Mouse (Mus musculus): ENCODE results near the gene Sde2. TPM values are rescaled to one million over a fixed set of nuclear protein-coding genes. Genes with fewer than 3 reads are reported as not detected.
"Not testable (repeated sequence)": the region's sequence is repeated elsewhere in the genome, so short reads cannot be mapped to it uniquely, and the experiment has no call there.

Gene Sde2
- polyA plus RNA-seq, 1 experiment from 2014 or later, result 44.1 TPM

DNA sequence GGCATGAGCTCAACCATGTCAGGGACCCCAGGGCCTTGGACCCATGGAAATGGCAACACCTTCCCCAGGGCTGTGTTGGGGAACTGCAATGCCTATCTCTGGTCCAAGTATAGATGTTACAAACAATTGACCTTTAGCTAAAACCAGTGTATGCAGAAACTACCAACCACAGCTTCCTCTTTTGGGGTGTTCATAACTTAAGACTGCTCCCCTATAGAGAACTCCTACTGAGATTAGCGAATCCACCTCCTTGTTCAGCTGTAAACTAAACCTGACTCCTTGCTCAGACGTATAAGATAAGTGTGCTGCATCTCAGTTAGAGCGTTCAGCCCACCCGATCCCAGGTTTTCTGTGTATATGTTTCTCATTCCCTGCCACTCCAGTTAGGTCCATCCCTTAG is 24.3 kb upstream of the Sde2 start:
- no peaks in the 10 kb centered on the region for H3K36me3 ChIP-seq (ENCODE audit: control insufficient read depth, insufficient read depth, low read length)
- ATAC-seq (ENCODE audit: insufficient number of reproducible peaks, low FRiP score, low TSS enrichment, low read depth) (no peak), DNase-seq (ENCODE audit: low spot score) (no peak)
- 91% methylated on average over 4 of the region's 4 CpGs for WGBS
- H3K4me2 ChIP-seq (ENCODE audit: low read depth, severe bottlenecking), result no peak overlapping the region
- H3K27me3 ChIP-seq (ENCODE audit: control insufficient read depth, insufficient read depth, low read length), result no peaks in the 10 kb centered on the region
- no peaks in the 10 kb centered on the region for H3K4me1 ChIP-seq (ENCODE audit: control insufficient read depth, insufficient read depth, low read length)
- H3K4me3 ChIP-seq (ENCODE audit: low read depth, low read length), result no peak overlapping the region
- no peak overlapping the region for H3K27ac ChIP-seq (replicated peaks; ENCODE audit: low read depth, low read length)
- no peak overlapping the region for H3K9ac ChIP-seq (ENCODE audit: low read length)
- H3K9me3 ChIP-seq (ENCODE audit: control insufficient read depth, low read length), result no peaks in the 10 kb centered on the region

DNA sequence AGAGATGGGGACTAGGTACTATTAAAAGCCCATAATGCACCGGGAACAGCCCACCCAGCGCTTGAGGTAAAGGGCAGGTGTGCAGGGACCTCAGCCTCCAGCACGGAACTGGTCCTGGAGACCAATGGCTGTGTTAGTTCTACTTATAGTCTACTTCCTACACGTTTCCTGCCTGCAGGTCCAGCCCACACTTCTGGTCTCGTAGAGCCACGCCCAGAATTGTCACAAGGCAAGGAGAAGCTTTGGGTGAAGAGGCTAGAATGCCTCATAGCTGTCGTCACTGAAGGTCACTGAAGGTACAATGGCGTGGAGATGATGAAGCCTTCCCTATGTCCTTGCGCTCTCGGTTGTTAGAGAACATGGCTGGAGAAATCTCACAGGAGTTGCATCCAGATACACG is 21.2 kb upstream of the Sde2 start:
- Histone ChIP-seq H3K36me3 (ENCODE audit: control insufficient read depth, insufficient read depth, low read length) (no peaks in the 10 kb centered on the region), H3K4me1 (ENCODE audit: control insufficient read depth, insufficient read depth, low read length) (no peaks in the 10 kb centered on the region), H3K4me3 (ENCODE audit: low read depth, low read length) (no peak overlapping the region), H3K4me2 (ENCODE audit: low read depth, severe bottlenecking) (no peak overlapping the region), H3K27me3 (ENCODE audit: control insufficient read depth, insufficient read depth, low read length) (no peaks in the 10 kb centered on the region), H3K9ac (ENCODE audit: low read length) (no peak overlapping the region), H3K27ac (replicated peaks; ENCODE audit: low read depth, low read length) (no peak overlapping the region), H3K9me3 (ENCODE audit: control insufficient read depth, low read length) (no peaks in the 10 kb centered on the region)
- 81% methylated on average over 11 of the region's 11 CpGs for WGBS
- DNase-seq (ENCODE audit: low spot score) (no peak), ATAC-seq (ENCODE audit: insufficient number of reproducible peaks, low FRiP score, low TSS enrichment, low read depth) (no peak)

DNA sequence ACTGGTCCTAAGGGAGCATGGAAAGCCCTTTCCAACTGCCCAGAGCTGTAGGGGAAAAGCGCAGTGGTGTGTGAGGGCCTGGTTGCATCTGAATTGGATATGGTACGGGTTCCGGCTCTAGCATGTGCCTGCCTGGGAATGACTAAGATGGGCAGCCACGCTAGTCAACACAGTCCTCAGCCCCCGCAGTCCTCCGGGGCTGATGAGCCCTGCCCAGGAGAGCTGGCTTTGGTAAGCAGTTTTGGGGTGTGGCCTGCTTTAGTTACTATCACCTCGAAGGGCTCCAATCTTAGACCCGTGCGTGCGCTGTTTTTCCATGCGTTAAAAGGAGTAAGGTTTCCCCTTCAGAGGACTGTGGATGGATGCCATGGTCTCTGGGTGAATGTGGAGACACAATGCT is 20.8 kb upstream of the Sde2 start:
- no peak overlapping the region for H3K4me2 ChIP-seq (ENCODE audit: low read depth, severe bottlenecking)
- H3K27me3 ChIP-seq (ENCODE audit: control insufficient read depth, insufficient read depth, low read length), result no peaks in the 10 kb centered on the region
- no peak for ATAC-seq (ENCODE audit: insufficient number of reproducible peaks, low FRiP score, low TSS enrichment, low read depth)

DNA sequence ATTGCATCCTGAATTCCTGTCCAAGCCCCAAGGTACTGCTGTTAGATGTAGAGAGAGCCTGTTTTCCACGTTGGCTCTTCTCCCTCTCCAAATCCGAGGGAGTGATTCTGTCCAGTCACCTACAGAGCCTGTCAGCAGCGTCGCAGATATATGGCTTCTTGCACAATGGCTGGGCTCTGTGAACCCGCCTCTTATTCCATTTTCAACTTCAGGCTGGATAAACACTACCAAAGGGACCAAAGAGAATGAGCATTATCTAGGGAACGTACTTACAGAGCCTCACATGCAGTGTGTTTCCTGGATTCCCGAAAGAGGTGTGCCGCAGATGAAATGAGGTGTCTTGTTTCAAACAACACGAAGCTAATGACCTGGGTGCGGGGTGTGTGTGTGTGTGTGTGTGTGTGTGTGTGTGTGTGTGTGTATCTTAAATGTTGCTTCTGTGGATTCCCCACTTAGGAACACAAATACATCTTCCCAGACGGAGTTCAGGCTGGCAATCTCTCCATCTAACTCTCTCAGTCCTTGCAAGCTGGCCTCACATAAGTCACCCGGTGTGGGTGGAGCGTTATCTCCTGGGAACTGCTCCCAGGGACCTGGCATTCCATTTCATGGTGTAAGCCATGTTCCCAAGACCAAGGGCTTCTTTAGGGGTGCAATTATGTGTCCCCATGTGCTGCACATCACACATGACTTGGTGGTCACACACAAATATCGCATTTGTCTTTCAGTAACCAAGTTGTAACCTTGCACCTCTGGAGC is 20.2 kb upstream of the Sde2 start:
- Histone ChIP-seq H3K4me1 (ENCODE audit: control insufficient read depth, insufficient read depth, low read length) (no peaks in the 10 kb centered on the region), H3K9me3 (ENCODE audit: control insufficient read depth, low read length) (no peaks in the 10 kb centered on the region), H3K27me3 (ENCODE audit: control insufficient read depth, insufficient read depth, low read length) (no peaks in the 10 kb centered on the region), H3K27ac (replicated peaks; ENCODE audit: low read depth, low read length) (no peak overlapping the region), H3K4me3 (ENCODE audit: low read depth, low read length) (no peak overlapping the region), H3K9ac (ENCODE audit: low read length) (no peak overlapping the region), H3K36me3 (ENCODE audit: control insufficient read depth, insufficient read depth, low read length) (no peaks in the 10 kb centered on the region), H3K4me2 (ENCODE audit: low read depth, severe bottlenecking) (no peak overlapping the region)
- WGBS, result 45% methylated on average over 14 of the region's 14 CpGs
- DNase-seq (ENCODE audit: low spot score), result no peak
- ATAC-seq (ENCODE audit: insufficient number of reproducible peaks, low FRiP score, low TSS enrichment, low read depth), result no peak

More for the DNA sequence above, 20.8 kb upstream of the Sde2 start:
- no peaks in the 10 kb centered on the region for H3K4me1 ChIP-seq (ENCODE audit: control insufficient read depth, insufficient read depth, low read length)
- WGBS, result 83% methylated on average over 11 of the region's 11 CpGs
- no peak overlapping the region for H3K27ac ChIP-seq (replicated peaks; ENCODE audit: low read depth, low read length)
- no peaks in the 10 kb centered on the region for H3K9me3 ChIP-seq (ENCODE audit: control insufficient read depth, low read length)
- no peak for DNase-seq (ENCODE audit: low spot score)
- no peak overlapping the region for H3K4me3 ChIP-seq (ENCODE audit: low read depth, low read length)
- no peak overlapping the region for H3K9ac ChIP-seq (ENCODE audit: low read length)
- no peaks in the 10 kb centered on the region for H3K36me3 ChIP-seq (ENCODE audit: control insufficient read depth, insufficient read depth, low read length)

DNA sequence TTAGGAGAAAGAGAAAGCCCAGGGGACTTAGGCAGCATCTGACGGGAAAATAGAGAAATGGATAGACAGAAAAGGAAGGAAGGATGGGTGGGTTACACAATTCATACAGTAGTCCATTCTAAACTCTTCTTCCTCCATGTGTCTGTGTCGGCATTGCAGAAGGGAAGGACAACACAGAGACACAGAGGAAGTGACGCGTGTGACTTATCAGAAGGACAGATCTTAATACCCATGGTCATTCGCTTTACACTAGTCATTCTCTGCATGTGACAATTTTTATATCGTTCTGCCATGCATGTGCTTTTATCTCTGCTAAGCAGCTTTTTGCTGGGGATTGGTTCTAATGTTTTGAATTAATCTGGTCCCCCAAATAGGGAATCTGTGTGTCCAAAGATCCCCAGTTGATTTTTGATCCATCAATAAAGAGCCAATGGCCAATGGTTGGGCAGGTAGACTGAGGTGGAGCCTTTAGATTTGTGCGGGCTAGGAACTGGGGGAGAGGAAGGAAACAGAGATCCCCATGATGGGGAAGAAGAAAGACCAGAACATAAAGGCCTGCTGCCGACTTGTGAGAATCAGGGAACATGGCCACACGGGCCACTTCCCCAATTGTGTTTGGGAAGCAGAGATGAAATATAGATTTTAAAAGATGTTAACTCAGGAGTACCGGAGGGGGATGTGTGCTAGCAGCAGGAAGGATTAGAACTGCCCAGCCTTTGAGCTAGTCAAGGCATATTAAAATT is 15.5 kb upstream of the Sde2 start:
- H3K4me2 ChIP-seq (ENCODE audit: low read depth, severe bottlenecking), result no peak overlapping the region
- no peaks in the 10 kb centered on the region for H3K27me3 ChIP-seq (ENCODE audit: control insufficient read depth, insufficient read depth, low read length)
- H3K9me3 ChIP-seq (ENCODE audit: control insufficient read depth, low read length), result no peaks in the 10 kb centered on the region
- ATAC-seq (ENCODE audit: insufficient number of reproducible peaks, low FRiP score, low TSS enrichment, low read depth), result no peak
- no peaks in the 10 kb centered on the region for H3K4me1 ChIP-seq (ENCODE audit: control insufficient read depth, insufficient read depth, low read length)
- no peak overlapping the region for H3K9ac ChIP-seq (ENCODE audit: low read length)
- no peak for DNase-seq (ENCODE audit: low spot score)
- no peak overlapping the region for H3K27ac ChIP-seq (replicated peaks; ENCODE audit: low read depth, low read length)
- 87% methylated on average over 10 of the region's 10 CpGs for WGBS
- H3K36me3 ChIP-seq (ENCODE audit: control insufficient read depth, insufficient read depth, low read length), result no peaks in the 10 kb centered on the region
- H3K4me3 ChIP-seq (ENCODE audit: low read depth, low read length), result no peak overlapping the region

DNA sequence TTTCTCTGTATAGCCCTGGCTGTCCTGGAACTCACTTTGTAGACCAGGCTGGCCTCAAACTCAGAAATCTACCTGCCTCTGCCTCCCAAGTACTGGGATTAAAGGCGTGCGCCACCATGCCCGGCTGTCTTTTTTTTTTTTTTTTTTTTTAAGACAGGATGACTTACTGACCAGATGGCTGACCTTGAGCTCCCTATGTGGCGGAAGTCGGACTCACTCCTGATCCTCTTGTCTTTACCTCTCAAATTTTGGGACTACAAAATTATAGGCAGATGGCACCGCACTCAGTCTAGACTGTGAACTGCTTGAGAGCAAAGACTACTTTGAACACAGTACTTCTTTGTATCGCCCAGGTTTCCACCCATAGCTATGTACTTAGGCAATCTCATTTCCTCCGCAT is 14.5 kb upstream of the Sde2 start:
- not testable (repeated sequence) for H3K4me2 ChIP-seq (ENCODE audit: low read depth, severe bottlenecking); DNase-seq (ENCODE audit: low spot score); H3K27me3 ChIP-seq (ENCODE audit: control insufficient read depth, insufficient read depth, low read length); H3K9ac ChIP-seq (ENCODE audit: low read length); ATAC-seq (ENCODE audit: insufficient number of reproducible peaks, low FRiP score, low TSS enrichment, low read depth); H3K36me3 ChIP-seq (ENCODE audit: control insufficient read depth, insufficient read depth, low read length); H3K27ac ChIP-seq (replicated peaks; ENCODE audit: low read depth, low read length); H3K4me3 ChIP-seq (ENCODE audit: low read depth, low read length); H3K4me1 ChIP-seq (ENCODE audit: control insufficient read depth, insufficient read depth, low read length); H3K9me3 ChIP-seq (ENCODE audit: control insufficient read depth, low read length)
- WGBS, result 86% methylated on average over 5 of the region's 8 CpGs

DNA sequence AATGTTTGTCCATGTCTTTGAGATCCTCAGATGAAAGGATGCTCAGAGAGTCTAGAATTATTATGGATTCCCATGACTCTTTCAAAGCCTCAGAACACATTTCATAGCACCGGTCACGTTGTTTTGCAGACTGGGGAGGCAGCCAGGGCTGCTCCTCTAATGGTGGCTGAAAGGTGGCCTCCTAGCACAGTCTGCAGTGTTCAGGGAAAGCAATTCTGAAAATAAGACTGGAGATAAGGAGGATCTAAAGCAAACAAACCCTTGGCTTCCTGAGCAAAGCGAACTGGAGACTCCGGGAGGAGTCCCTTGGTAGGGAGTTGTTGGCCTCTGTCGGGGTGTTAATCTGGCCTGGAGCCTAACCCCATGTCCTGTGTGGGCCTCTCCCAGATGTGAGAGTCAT is 13.7 kb upstream of the Sde2 start:
- Histone ChIP-seq H3K36me3 (ENCODE audit: control insufficient read depth, insufficient read depth, low read length) (no peaks in the 10 kb centered on the region), H3K4me1 (ENCODE audit: control insufficient read depth, insufficient read depth, low read length) (no peaks in the 10 kb centered on the region), H3K4me2 (ENCODE audit: low read depth, severe bottlenecking) (no peak overlapping the region), H3K9ac (ENCODE audit: low read length) (no peak overlapping the region), H3K9me3 (ENCODE audit: control insufficient read depth, low read length) (no peaks in the 10 kb centered on the region), H3K27me3 (ENCODE audit: control insufficient read depth, insufficient read depth, low read length) (no peaks in the 10 kb centered on the region), H3K4me3 (ENCODE audit: low read depth, low read length) (no peak overlapping the region), H3K27ac (replicated peaks; ENCODE audit: low read depth, low read length) (no peak overlapping the region)
- no peak for DNase-seq (ENCODE audit: low spot score)
- ATAC-seq (ENCODE audit: insufficient number of reproducible peaks, low FRiP score, low TSS enrichment, low read depth), result no peak
- WGBS, result 88% methylated on average over 5 of the region's 5 CpGs

DNA sequence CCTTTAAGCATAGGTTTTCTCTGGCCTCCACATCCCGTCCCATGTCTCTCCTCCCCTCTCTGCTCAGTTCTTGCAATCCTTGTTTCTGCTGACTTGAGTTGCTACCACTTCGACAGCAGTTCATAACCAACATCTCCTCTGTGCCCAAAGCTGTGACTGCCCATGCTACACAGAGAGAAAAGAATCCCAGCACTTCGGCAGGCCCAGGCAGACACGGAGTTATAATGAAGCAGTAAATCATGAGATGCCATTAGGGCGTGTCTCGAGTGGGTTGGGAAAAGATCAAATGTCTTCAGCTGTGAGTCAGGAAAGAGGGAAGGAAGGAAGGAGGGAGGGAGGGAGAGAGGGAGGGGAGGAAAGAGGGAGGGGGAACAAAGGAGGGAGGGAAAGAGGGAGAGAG is 12.9 kb upstream of the Sde2 start:
- H3K27me3 ChIP-seq (ENCODE audit: control insufficient read depth, insufficient read depth, low read length), result no peaks in the 10 kb centered on the region
- DNase-seq (ENCODE audit: low spot score), result no peak
- no peak overlapping the region for H3K27ac ChIP-seq (replicated peaks; ENCODE audit: low read depth, low read length)
- H3K4me2 ChIP-seq (ENCODE audit: low read depth, severe bottlenecking), result no peak overlapping the region
- H3K4me3 ChIP-seq (ENCODE audit: low read depth, low read length), result no peak overlapping the region
- no peak for ATAC-seq (ENCODE audit: insufficient number of reproducible peaks, low FRiP score, low TSS enrichment, low read depth)
- H3K4me1 ChIP-seq (ENCODE audit: control insufficient read depth, insufficient read depth, low read length), result no peaks in the 10 kb centered on the region
- WGBS, result 19% methylated on average over 6 of the region's 6 CpGs
- H3K36me3 ChIP-seq (ENCODE audit: control insufficient read depth, insufficient read depth, low read length), result no peaks in the 10 kb centered on the region
- H3K9me3 ChIP-seq (ENCODE audit: control insufficient read depth, low read length), result no peaks in the 10 kb centered on the region
- no peak overlapping the region for H3K9ac ChIP-seq (ENCODE audit: low read length)

Data from limb, embryonic 11.5 days (tissue).